Mouse (Mus musculus): ENCODE measurements around the gene H2afj.

DNA sequence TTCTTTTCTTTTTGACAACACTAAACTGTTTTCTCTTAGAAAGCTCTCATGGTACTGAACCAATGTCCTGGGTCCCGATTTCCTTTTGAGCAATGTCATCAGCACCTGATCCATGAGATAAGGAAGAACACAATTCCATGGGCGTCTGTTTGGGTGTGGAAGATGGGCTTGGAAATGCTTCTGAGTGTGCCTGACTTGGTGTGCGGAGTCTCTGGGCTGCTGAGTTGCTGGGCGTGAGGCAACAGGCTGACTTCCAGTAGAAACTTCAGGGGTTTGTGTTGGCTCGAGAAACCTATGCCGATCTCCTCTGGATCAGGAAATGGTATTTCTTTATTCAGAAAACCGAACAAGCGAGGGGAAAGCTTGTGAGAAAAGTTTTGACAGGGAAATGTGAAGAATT, 38.9 kb upstream of the H2afj start:
- TF ChIP-seq POLR2A (IDR thresholded peaks at IDR 0.05; ENCODE audit: extremely low read depth, insufficient read depth, low read length) (no peak), CTCF (IDR thresholded peaks at IDR 0.05; ENCODE audit: extremely low read depth, insufficient read depth, low read length) (no peak)
